Mouse (Mus musculus): Measurements from ENCODE around the gene Scnn1a.
"Not testable (repeated sequence)": the region's sequence is repeated elsewhere in the genome, so short reads cannot be mapped to it uniquely, and the experiment has no call there.

Gene Scnn1a

DNA sequence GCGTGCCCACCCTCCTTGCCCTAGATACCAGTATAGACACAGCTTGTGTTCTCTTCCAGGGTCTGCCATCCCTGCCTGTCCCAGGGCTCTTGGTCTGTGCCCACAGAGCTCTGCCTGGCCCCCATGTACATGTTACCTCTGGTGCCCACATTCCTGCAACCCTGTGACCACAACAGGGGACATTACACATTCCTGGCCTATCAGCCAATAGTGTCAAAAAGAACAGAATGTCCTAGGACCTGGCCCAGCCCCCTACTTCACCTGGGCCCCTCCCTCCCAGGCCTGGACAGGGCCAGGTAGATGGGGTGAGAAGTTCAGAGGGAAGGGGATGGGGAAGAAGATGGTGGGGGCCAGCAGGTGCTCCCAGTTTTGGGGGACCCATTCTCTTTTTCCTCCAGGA, at the start of gene Scnn1a:
Gene Scnn1a (plus strand): TSS at position 337 of the 400 bp plus-strand sequence.
- no peak for DNase-seq (ENCODE audit: low spot score in 2 of 2)

DNA sequence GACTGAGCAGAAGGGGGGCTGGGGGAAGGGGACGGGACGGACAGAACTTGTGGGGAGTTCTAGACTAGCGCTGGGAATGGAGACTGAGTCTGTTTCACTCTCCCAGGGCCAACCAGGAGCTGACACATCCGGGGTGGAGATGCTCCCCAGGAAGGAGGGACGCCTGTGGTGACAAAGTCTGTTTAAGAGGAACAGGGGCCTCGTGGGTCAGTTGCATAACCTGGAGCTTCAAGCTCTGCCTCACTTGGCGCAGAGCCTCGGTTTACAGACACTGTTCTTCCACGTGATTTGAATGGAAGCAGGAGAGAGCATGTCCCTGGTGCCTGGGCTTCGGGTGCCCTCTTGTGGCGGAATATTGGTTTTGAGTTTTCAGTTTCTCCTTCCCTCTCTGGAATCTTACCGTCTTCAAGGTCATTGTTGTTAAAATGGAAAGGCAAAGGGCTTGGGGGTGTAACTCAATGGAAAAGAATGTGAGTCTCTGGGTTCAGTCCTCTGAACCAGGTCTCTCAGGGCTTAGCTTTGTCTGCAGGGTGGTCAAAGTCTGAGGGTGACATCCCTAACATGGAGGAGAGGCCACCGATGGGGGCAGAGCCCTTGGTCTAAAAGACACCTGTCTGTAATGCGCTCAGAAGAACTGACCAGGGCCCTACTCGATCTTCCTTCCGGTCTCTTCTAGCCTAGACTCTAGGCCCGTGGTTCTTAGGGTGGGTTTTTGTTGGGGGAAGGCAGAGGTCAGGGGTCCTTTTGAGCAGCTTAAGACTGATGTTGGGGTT, 48.8 kb upstream of the Scnn1a start:
- DNase-seq (ENCODE audit: low spot score in 2 of 2): peak; percentile 82 to 93

DNA sequence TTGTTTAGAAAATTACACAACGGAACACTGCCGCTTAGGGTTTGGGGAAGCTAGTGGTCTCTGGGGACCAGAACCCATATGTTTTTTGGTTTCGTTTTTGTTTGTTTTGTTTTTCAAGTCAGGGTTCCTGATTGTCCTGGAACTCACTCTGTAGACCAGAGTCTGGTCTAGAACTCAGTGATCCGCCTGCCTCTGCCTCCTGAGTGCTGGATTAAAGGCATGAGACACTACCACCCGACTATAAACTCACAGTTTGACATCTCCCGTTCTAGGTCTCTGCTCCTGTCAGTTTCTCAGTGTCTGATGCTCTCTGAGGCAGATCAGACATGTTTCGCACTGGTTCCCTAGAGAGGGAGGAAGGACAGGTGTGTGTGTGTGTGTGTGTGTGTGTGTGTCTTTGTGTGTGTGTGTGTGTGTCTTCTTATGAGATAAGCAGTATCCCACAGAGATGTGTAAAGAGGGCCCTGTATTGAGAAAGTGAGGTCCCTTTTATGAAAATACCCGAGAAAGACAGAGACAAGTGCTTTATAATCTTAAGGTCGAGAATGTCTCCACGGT, 48.2 kb upstream of the Scnn1a start:
- no peak for DNase-seq (ENCODE audit: low spot score in 2 of 2)

DNA sequence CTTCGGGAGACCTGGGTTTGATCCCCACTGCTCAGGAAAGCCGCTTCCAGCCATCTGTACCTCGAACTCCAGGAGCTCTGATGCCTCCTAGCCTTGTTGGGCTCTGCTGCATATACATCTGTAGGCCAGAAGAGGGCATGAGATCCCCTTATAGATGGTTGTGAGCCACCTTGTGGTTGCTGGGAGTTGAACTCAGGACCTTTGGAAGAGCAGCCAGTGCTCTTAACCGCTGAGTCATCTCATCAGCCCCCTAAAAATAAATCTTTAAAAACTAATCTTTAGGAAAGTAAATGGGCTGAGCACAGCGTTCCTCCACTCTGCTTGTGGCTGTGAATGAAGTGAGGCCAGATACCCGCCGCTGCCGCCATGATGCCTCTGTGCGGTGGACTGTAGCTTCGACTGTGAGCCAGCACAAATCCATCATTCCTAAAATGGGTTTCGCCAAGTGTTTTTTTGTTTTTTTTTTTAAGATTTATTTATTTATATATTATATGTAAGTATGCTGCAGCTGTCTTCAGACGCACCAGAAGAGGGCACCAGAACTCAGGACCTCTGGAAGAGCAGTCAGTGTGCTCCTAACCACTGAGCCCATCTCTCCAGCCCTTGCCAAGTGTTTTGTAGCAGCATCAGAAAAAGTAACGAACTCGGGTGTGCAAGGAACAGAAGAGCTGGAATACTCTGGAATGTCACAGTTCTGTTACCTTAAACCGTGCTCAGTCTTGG, 45.5 kb upstream of the Scnn1a start:
- peak; percentile 47 to 65 for DNase-seq (ENCODE audit: low spot score in 2 of 2)

DNA sequence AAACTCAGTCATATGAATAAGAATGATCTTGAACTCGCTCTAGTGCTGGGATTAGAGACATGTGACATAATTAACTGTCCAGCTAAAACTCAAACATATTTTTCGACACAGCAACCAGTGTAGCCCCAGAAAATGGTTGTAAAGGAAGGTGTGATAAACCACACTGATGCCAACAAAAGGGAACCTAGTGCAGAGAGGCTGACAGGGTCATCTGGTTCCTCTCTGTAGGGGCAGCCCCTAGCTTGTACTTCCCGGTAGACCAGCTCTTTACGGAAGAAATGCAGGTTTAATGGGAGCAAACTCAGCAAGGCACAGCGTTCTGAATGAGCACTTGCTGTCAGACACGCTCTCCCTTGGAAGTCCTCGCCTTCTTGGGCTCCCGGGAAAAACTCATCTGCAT, 40.7 kb upstream of the Scnn1a start:
- no peak for DNase-seq (ENCODE audit: low spot score in 2 of 2)

DNA sequence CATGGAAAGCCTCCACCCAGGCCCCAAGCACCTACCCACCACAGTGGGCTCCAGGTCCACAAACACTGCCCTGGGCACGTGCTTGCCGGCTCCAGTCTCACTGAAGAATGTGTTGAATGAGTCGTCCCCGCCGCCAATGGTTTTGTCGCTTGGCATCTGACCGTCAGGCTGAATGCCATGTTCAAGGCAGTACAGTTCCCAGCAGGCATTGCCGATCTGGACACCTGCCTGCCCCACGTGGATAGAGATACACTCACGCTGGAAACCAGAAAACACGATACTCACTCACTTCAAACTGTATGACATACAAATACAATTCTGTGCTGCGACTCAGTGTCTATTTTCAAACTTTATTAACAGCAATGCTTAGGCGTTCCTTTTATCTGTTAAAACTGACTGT, 37.7 kb upstream of the Scnn1a start:
- not testable (repeated sequence) for DNase-seq (ENCODE audit: low spot score in 2 of 2)

DNA sequence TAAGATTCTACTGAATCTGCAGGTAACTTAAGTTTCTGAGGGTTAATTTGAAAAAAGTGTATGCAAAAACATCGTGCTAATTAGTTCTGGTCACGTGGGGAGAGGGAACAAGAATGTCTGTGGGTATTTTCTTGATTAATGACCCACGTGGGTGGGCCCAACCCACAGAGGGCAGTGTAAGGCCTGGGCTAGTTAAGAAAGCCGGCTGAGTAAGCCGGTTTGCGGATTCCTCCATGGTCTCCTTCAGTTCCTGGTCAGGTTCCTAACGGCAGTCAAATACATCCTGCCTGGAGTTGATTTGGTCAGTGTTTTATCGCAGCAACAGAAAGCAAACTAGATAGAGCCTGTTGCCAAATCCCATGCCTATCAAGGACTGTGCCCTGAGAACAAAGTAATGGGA, 36.2 kb upstream of the Scnn1a start:
- no peak for DNase-seq (ENCODE audit: low spot score in 2 of 2)

DNA sequence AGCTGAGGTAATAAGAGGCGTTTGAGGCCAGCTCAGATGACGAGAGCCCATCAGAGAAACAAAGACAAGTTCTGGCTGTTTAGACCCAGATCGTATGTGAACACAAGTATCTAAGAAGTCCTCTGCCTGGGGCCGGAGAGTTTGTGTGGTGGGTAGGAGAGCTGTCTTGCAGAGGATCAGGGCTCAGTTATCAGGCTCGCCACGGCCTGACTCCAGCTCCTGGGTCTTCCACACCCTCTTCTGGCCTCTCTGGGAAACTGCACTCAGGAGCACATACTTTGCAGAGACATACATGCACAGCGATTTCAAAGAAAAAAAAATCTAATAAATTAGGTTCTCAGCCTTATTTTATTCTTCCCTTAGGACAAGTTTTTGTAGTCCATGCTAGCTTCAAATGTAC, 35.7 kb upstream of the Scnn1a start:
- no peak for DNase-seq (ENCODE audit: low spot score in 2 of 2)

DNA sequence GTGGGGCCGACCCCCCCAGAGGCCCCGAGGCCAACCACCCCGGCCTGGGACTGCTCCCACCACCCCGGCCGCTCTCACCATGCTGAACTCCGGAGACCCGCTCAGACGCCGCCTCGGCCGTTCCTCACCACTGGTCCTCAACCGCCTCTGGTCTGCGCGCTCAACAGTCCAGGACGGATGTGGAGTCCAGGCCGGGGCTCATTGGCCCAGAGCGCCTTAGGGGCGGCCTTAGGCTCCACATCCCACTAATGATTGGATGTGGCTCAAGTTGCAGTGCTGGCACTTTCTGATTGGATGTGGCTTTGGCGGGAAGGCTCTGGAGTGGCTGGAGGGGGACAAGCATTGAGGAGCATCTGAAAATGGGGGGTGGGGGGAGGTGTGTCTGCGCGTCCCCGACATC, 34.6 kb upstream of the Scnn1a start, which contains the start of gene Tuba3a:
Gene Tuba3a (minus strand): TSS at position 153 of the 400 bp plus-strand sequence.
- no peak for DNase-seq (ENCODE audit: low spot score in 2 of 2)

DNA sequence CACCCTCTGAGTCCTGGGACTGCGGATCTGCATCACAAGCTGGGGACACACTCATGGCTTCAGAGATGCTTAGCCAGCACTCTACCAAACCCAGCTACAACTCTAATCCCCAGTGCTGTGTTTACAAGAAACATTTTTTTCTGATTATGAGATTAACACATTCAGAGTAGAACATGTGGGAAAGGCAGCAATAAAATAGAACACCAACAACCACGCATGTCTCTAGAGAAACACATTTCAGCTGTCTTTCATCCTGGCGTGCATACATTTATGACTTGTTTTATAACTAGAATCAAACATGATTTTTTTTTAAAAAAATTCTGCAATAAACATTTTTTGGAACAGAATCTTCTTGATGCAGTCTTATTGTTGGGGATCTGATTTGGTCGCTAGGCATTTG, 33.5 kb upstream of the Scnn1a start:
- no peak for DNase-seq (ENCODE audit: low spot score in 2 of 2)

DNA sequence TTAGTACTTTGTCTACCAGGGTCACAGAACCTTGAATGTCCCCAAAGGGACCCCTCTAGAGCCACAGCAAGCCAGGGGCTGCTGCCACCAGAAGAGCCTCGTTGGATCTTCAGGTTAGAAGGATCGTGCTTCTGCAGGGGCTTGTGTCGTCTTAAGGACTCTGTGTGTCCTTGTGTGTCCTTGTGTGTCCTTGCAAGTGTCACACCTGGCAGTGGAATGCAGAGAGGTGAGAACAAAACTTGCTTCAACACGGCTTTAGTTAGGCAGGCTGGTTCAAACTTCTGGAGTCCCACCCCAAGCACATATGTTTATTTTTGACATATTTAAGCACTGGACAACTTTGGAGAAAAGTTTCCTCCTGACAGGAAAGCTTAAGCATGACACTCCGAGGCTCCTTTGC, 31.7 kb upstream of the Scnn1a start:
- no peak for DNase-seq (ENCODE audit: low spot score in 2 of 2)

DNA sequence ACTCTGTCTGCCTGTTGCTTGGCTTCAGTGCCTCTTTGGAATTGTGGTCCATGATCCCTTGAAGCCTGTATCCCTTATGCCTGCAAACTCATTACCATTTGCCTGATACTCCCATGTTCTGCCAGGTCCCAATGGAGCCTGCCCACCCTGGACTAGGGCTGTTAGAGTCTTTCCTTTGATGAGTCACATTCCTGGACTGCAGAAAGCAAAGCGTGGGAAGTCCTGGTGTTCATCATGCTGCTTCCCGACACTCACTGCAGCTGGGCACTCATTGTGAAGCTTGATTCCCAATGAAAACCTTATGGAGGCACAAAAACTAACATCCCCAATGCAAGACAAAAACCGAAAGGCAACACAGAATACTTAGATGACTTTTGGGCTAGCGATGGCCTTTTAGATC, 29.1 kb upstream of the Scnn1a start:
- DNase-seq (ENCODE audit: low spot score in 2 of 2): no peak

DNA sequence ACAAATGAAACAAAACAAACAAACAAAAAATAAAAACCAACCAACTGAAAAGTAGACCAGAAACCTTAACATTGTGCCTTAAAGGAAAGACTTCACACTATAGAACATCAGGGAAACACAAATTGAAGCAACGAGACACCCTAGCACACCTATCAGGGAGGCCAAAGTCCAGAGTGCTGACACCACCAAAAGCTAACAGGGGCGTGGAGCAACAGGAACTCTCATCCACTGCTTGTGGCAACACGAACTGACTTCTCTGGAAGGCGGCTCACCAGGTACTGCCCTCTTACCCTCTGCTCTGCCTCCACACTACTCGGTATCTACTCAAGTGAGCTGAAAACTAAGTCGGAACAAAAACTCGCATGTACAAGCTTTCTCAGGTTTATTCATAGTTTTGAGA, 28.2 kb upstream of the Scnn1a start:
- DNase-seq (ENCODE audit: low spot score in 2 of 2): no peak

DNA sequence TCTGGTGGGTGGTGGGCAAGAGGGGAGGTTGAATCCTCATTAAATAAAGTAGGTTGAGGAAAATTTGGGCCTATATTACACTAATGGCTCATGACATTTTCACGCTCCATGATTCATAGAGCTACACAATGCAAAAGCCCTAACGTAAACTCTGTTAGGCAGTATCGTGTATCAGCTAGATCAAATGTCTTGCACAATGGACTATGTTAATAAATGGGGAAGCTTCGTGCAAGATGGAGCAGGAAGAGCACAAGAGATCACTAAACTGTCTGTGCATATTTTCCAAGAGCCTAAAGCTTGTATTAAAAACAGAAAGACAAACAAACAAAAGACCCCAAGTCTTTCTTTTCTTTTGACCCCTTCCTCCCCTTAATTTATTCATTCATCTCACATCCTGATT, 26.4 kb upstream of the Scnn1a start:
- DNase-seq (ENCODE audit: low spot score in 2 of 2): no peak

DNA sequence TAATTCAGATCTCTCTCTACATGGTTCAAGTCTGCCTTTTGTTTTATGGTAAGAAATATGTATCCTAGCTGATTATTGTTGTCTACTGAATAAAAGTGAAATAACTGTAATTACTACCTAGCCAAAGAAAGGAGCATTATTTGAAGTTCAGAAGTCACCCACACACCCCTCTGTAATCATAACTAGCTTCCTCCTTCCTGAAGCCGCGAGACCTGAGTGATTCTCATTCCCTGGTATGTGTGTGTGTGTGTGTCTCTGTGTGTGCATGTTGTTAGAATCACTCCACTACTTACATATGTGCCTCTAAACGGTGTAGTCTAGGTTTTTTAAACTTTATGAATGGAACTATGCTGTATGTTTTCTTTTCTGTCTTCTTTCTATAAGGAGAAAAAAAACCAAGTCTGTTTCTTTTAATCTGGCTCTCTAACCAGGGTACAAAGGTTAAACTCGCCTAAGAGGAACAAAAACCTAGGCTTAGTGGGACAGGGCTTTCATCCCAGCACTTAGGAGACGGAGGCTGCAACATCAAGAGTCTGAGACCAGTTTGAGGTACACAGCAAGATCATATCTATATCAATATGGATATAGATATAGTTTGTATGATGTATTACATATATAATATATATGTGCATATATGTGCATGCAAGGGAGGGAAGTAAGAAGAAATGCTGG, 23.2 kb upstream of the Scnn1a start:
- no peak for DNase-seq (ENCODE audit: low spot score in 2 of 2)

DNA sequence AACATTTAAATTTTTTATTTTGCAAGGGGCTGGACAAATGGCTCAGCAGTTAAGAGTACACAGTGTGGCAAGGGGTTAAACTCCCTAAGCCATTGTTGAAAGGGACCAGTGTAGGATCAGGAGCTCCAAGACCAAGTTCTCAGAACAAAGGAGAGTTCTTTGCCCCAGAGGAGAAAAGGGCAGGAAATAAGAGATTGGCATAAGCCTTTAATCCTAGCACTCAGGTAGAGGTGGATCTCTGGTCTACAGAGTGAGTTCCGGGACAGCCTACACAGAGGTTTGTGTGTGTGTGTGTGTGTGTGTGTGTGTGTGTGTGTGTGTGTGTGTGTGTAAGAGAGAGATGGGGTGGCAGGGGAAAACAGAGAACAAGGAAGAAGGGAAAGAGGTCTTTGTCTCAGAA, 19.5 kb upstream of the Scnn1a start:
- no peak for DNase-seq (ENCODE audit: low spot score in 2 of 2)

DNA sequence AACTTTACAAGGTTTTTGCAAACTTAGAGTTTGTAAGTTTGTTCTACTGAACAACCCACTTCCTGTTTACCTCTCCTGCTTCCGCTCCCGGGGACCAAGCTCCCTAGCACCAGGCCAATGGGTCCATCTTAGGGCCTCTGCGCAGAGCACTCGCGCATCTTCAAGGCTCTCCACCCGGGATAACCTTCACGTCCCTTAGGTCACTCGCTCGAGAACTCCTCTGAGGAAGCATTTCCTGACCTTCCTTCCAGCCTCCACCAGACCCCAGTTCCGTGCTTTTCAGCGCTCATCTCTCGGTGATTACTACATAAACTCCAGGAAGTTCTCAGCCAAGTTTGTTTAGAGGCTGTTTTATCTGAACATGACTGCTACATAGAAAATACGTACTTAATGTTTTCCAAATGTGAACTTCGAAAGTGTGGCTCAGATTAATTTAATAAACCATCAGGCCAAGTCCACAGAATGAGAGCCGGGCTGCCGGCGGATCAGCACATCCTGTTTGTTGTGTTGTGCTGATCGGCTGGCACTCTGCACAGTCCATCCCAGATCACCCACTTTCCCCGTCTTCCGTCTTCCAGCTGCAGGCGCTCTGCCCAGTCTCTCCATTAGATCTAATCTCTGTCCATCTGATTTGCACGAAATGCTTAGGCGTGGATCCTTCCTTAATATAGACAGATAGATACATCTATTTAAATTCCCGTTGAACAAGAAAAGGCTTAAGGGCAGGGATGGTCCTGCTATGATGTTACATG, 18.1 kb upstream of the Scnn1a start:
- DNase-seq (ENCODE audit: low spot score in 2 of 2): no peak

DNA sequence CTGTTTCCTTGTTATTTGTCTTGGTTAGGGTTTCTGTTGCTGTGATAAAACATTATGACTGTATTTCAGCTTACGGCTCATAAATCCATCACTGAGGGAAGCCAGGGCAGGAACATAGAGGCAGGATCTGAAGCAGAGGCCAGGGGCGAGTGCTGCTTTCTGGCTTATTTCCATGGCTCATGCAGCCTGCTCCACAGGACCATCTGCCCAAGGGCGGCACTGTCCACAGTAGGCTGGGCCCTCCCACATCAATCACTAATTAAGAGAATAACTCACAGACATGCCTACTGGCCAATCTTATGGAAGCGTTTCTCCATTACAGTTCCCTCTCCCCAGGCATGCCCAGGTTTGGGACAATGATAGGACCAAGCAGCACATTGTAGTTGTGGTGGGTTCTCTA, 17.2 kb upstream of the Scnn1a start:
- no peak for DNase-seq (ENCODE audit: low spot score in 2 of 2)

DNA sequence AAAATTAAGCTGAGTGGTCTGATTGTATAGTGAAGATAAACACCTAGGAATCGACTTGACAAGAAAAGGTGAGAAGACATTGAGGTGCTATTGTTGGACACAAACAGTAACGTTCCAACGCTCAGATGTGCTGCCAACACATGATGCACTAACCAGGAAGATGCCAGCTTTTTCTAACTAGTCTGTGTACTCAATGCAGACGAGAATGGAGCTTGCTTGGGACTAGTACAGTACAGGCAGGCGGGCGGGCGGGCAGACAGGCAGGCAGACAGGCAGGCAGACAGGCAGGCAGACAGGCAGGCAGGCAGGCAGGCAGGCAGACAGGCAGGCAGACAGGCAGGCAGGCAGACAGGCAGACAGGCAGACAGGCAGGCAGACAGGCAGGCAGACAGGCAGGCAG, 16.1 kb upstream of the Scnn1a start:
- not testable (repeated sequence) for DNase-seq (ENCODE audit: low spot score in 2 of 2)

DNA sequence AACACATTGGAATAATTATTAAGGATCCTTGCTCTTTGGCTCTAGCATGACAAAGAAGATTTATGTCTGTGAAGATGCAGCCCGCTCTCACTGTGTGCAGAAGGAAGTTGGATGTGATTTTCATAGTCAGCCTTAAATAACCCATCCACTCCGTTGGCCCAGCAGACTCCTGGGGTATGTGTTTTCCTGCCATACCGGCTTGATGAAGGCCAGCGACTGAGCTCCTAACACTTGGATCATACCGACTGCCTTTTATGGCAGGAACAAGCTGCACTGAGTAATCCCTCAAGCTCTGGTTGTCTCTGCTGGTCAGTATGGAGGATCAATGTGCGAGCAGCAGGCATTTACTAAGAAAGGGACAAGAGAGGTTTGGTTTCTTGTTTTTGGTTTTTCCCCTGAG, 15.0 kb upstream of the Scnn1a start:
- DNase-seq (ENCODE audit: low spot score in 2 of 2): no peak

DNA sequence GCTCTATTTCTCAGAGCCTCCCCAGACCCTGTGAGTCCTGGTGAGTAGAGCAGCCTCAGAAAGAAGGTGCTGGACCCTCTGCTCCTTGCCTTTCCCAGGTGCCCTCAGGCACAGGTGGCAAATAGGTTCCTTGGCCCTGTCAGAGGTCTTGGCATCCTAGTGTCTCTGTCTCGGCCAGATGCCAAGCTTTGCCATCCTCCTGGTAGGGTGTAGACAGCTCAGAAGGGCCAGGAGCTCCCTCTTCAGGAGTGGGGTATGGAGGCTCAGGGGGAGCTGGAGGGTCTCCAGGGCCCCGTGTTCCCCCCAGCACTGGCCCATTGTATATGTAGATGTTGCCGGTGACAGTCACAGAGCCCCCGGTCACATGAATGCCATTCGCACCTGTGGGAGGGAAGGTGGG, 13.4 kb upstream of the Scnn1a start:
- no peak for DNase-seq (ENCODE audit: low spot score in 2 of 2)

DNA sequence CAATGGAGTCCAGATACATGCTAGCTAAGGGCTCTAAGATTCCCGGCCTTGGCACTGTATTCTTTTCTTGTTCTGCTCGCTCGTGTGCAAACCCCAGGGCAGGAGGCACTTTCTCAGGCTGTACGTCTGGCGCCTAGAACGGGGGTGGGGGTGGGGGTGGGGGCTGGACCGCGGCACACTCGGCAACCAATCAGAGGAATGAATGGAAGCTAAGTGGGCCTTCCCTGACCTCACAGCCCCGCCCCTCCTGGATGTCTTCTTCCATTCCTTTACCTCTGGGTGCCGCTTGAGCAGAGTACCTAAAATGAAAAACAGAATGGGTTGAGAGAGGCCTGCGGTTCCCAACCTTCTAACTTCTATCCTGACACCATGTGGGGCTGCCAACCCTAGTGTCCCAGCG, 11.5 kb upstream of the Scnn1a start:
- no peak for DNase-seq (ENCODE audit: low spot score in 2 of 2)
